Mouse (Mus musculus) G1E (cell line): ENCODE results near the gene Lfng. TPM values are rescaled to one million over a fixed set of nuclear protein-coding genes. Genes with fewer than 3 reads are reported as not detected.
A peak's percentile ranks its signal among the peaks of the same experiment; 100 is the strongest.

Experiments
- ATAC-seq: 2 replicates; pipeline ENCODE4 v1.8.0; 2016; ENCODE audit warnings: mild to moderate bottlenecking; ENCODE audit not compliant: insufficient number of reproducible peaks, poor library complexity, low FRiP score, severe bottlenecking; ENCODE audit errors: extremely low read depth
- DNase-seq: peaks from one replicate; pipeline ENCODE4 v3.0.0; 2012; ENCODE audit warnings: low spot score
- H3K27me3 ChIP-seq: 2 replicates; pipeline ENCODE4 v1.6.1; 2012; ENCODE audit warnings: mild to moderate bottlenecking, low read length, inconsistent platforms; ENCODE audit not compliant: insufficient read depth
- H3K36me3 ChIP-seq: replicated peaks from 2 replicates; pipeline ENCODE3; 2012; ENCODE audit warnings: mild to moderate bottlenecking, inconsistent platforms
- H3K4me1 ChIP-seq: 2 replicates; pipeline ENCODE4 v1.6.1; 2012; ENCODE audit warnings: low read depth, low read length, inconsistent platforms, mixed read lengths; ENCODE audit not compliant: insufficient read depth
- H3K4me3 ChIP-seq: 2 replicates; pipeline ENCODE4 v1.5.1; 2012; ENCODE audit warnings: low read depth, mild to moderate bottlenecking, inconsistent platforms, low read length, moderate library complexity, mixed read lengths
- H3K9me3 ChIP-seq: replicated peaks from 2 replicates; pipeline ENCODE4 v1.6.1; 2012; ENCODE audit warnings: inconsistent platforms
- CTCF ChIP-seq: IDR thresholded peaks from 2 replicates; pipeline ENCODE4 v1.5.1; 2012; ENCODE audit warnings: low read depth, low read length, inconsistent platforms, mixed read lengths
- GATA1 ChIP-seq: IDR thresholded peaks from 2 replicates; pipeline ENCODE4 v1.6.1; 2012; ENCODE audit warnings: borderline replicate concordance, low read length, inconsistent platforms, mixed read lengths
- GATA2 ChIP-seq: IDR thresholded peaks from 2 replicates; pipeline ENCODE4 v1.6.1; 2012; ENCODE audit warnings: low read depth, low read length, inconsistent platforms, borderline replicate concordance
- POLR2AphosphoS5 ChIP-seq: IDR thresholded peaks from 2 replicates; pipeline ENCODE4 v1.6.1; 2012; ENCODE audit warnings: low read depth, low read length, inconsistent platforms; ENCODE audit not compliant: insufficient replicate concordance
- TAL1 ChIP-seq: conservative IDR thresholded peaks from 2 replicates; pipeline ENCODE4 v1.6.1; 2012; ENCODE audit warnings: low read depth, low read length, inconsistent platforms, mixed read lengths
- polyA plus RNA-seq: library from polyadenylated mRNA; stranded (reverse); fragments of >175 nt; gene quantifications from 2 replicates; pipeline ENCODE4 v1.2.3, GENCODE M21; 2012
- total RNA-seq, 2 experiments: library from RNA; stranded (forward) in 1 of 2; stranded (reverse) in 1 of 2; fragments of 200-1000 nt in 1 of 2; fragments of >200 nt in 1 of 2; fragmentation: Nextera tagmentation in 1 of 2; gene quantifications; 2 replicates each; pipeline ENCODE4 v1.2.3; 2014 to 2017

Lfng gene
- total and polyA plus RNA-seq, 3 experiments, result 4.3 to 15.2 (median 12.0) TPM

- peaks cover 69% of the 10 kb centered on the region for H3K27me3 ChIP-seq
- H3K4me1 ChIP-seq, result peaks cover 70% of the 10 kb centered on the region
- TF ChIP-seq CTCF (no peak), GATA1 (no peak), GATA2 (no peak)
- no peak for ATAC-seq
- H3K9me3 ChIP-seq, result peaks cover 17% of the 10 kb centered on the region
- peak overlapping the region; percentile 67 for H3K4me3 ChIP-seq
- no peak for DNase-seq
- H3K36me3 ChIP-seq, result peaks cover 21% of the 10 kb centered on the region
Observed at GRCm38 (mm10) chr5:140608634-140609015, 1.5 kb downstream of the Lfng start.

- ATAC-seq (no peak), DNase-seq (peak; percentile 42)
- peaks cover 17% of the 10 kb centered on the region for H3K9me3 ChIP-seq
- peaks cover 32% of the 10 kb centered on the region for H3K36me3 ChIP-seq
- peak overlapping the region; percentile 54; the same call in 1 of the 2 replicates for H3K4me3 ChIP-seq
- H3K27me3 ChIP-seq, result peaks cover 63% of the 10 kb centered on the region
- peaks cover 79% of the 10 kb centered on the region for H3K4me1 ChIP-seq
- TF ChIP-seq TAL1 (no peak), POLR2AphosphoS5 (no peak), GATA2 (no peak), CTCF (no peak), GATA1 (no peak)
Observed at GRCm38 (mm10) chr5:140609511-140610272, 2.6 kb downstream of the Lfng start.

GRCm38 (mm10) chr5:140610273-140611011 is 3.3 kb downstream of the Lfng start:
- Histone ChIP-seq H3K4me3 (peak overlapping the region; percentile 24; the same call in 1 of the 2 replicates), H3K36me3 (peaks cover 32% of the 10 kb centered on the region), H3K4me1 (peaks cover 87% of the 10 kb centered on the region), H3K9me3 (peaks cover 17% of the 10 kb centered on the region), H3K27me3 (peaks cover 56% of the 10 kb centered on the region)
- no peak for ATAC-seq
- no peak for TF ChIP-seq CTCF
- no peak for DNase-seq

- TF ChIP-seq GATA1, result no peak
- no peak for TF ChIP-seq POLR2AphosphoS5
- no peak for TF ChIP-seq CTCF
- no peak for TF ChIP-seq TAL1
- no peak for TF ChIP-seq GATA2
- Histone ChIP-seq H3K4me3 (peak overlapping the region; percentile 50; the same call in 1 of the 2 replicates), H3K9me3 (peaks cover 17% of the 10 kb centered on the region), H3K27me3 (peaks cover 50% of the 10 kb centered on the region), H3K4me1 (peaks cover 92% of the 10 kb centered on the region), H3K36me3 (peaks cover 35% of the 10 kb centered on the region)
- ATAC-seq (no peak), DNase-seq (no peak)
Observed at GRCm38 (mm10) chr5:140611021-140611583, 4.0 kb downstream of the Lfng start.

GRCm38 (mm10) chr5:140611611-140612185 is 4.6 kb downstream of the Lfng start:
- ATAC-seq (no peak), DNase-seq (no peak)
- Histone ChIP-seq H3K27me3 (peaks cover 44% of the 10 kb centered on the region), H3K4me1 (peaks cover 92% of the 10 kb centered on the region), H3K4me3 (peak overlapping the region; percentile 50; the same call in 1 of the 2 replicates), H3K9me3 (peaks cover 12% of the 10 kb centered on the region), H3K36me3 (peaks cover 41% of the 10 kb centered on the region)
- TF ChIP-seq POLR2AphosphoS5, result no peak
- no peak for TF ChIP-seq CTCF
- no peak for TF ChIP-seq TAL1
- no peak for TF ChIP-seq GATA1
- TF ChIP-seq GATA2, result no peak

- Histone ChIP-seq H3K4me3 (peak overlapping the region; percentile 13; the same call in 1 of the 2 replicates), H3K36me3 (peaks cover 44% of the 10 kb centered on the region), H3K4me1 (peaks cover 92% of the 10 kb centered on the region), H3K9me3 (peaks cover 7% of the 10 kb centered on the region), H3K27me3 (peaks cover 39% of the 10 kb centered on the region)
- no peak for TF ChIP-seq GATA1
- TF ChIP-seq CTCF, result no peak
- TF ChIP-seq POLR2AphosphoS5, result no peak
- TF ChIP-seq GATA2, result no peak
- no peak for TF ChIP-seq TAL1
- DNase-seq (no peak), ATAC-seq (no peak)
Observed at GRCm38 (mm10) chr5:140612191-140612590, 5.1 kb downstream of the Lfng start.
